In the genomic region with DNA sequence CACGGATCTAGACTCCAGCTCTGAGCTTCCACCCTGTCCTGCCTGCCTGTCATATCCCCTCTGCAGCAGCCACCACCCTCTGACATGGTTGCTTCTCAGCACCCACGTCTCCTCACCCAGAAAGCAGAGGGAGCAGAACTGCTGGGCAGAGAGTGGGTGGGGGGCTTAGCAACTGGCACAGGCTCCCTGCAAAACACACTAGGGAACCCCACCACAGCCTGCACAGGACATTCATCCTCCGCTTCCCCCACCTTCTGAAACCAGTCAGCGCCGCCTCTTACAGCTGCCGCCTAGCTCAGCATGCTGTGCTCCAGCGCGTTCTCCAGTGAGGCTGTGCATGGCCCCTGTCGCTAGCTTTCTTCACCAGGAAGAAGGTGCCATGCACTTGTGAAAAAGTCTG, we compare ENCODE assay signal across 19 mouse cellular contexts. TPM values are rescaled to one million over a fixed set of nuclear protein-coding genes. Genes with fewer than 3 reads are reported as not detected.
DNase-seq lines count a peak whose midpoint lies in the region; ATAC-seq and TF ChIP-seq lines count a peak whose summit lies in the region.
"Had no signal": no experiment of that assay in that cellular context is flagged by ENCODE, and none has a peak within 500 bp of the region (broad histone marks: within the 10 kb centered on the region; RNA-seq: fewer than 3 reads in every experiment).

No protein-coding gene starts in this region.

- H3K9ac ChIP-seq in forebrain, embryonic 16.5 days (replicated peaks; ENCODE audit: low read depth, low read length): peak overlapping the region; percentile 25; the same call in 1 of the 2 replicates
- H3K9ac ChIP-seq in forebrain, embryonic 11.5 days (ENCODE audit: low read length): no peak overlapping the region
- H3K9ac ChIP-seq in neural tube, embryonic 11.5 days (ENCODE audit: low read length): 0 out of 2 replicates have a peak overlapping the region, but pooled peaks have one; percentile 10
- H3K9ac ChIP-seq in midbrain, embryonic 11.5 days (ENCODE audit: low read length): no peak overlapping the region

- no peak overlapping the region for H3K27ac ChIP-seq in forebrain, embryonic 16.5 days (ENCODE audit: low read length)
- H3K27ac ChIP-seq in forebrain, embryonic 11.5 days (ENCODE audit: low read depth, low read length): no peak overlapping the region
- no peak overlapping the region for H3K27ac ChIP-seq in neural tube, embryonic 11.5 days (ENCODE audit: low read depth, low read length)
- no peak overlapping the region for H3K27ac ChIP-seq in midbrain, embryonic 11.5 days (ENCODE audit: low read depth, low read length)
- no peak overlapping the region for H3K27ac ChIP-seq in olfactory bulb, adult 2 months (ENCODE audit: insufficient read depth, low read depth, low read length)
- H3K27ac ChIP-seq: heart, adult 2 months had no signal

- peaks cover 36% of the 10 kb centered on the region for H3K4me1 ChIP-seq in forebrain, embryonic 16.5 days (replicated peaks; ENCODE audit: control insufficient read depth, insufficient read depth, low read length)
- H3K4me1 ChIP-seq in forebrain, embryonic 11.5 days (replicated peaks; ENCODE audit: control insufficient read depth, insufficient read depth, low read length): peaks cover 5% of the 10 kb centered on the region; the same call in 1 of the 2 replicates
- H3K4me1 ChIP-seq in neural tube, embryonic 11.5 days (ENCODE audit: control insufficient read depth, insufficient read depth, low read length): 0 out of 2 replicates have a peak, but pooled peaks cover 5% of the 10 kb centered on the region
- peaks cover 8% of the 10 kb centered on the region; the same call in 1 of the 2 replicates for H3K4me1 ChIP-seq in midbrain, embryonic 11.5 days (ENCODE audit: control insufficient read depth, insufficient read depth, low read length)
- peaks cover 44% of the 10 kb centered on the region for H3K4me1 ChIP-seq in olfactory bulb, adult 2 months (ENCODE audit: control insufficient read depth, insufficient read depth, low read length)

- 78% methylated on average over 9 of the region's 9 CpGs for WGBS in forebrain, embryonic 16.5 days
- WGBS in forebrain, embryonic 11.5 days: 86% methylated on average over 9 of the region's 9 CpGs
- WGBS in neural tube, embryonic 11.5 days: 74% methylated on average over 9 of the region's 9 CpGs
- 84% methylated on average over 9 of the region's 9 CpGs for WGBS in midbrain, embryonic 11.5 days
- WGBS in olfactory bulb, adult 2 months: 27% methylated on average over 9 of the region's 9 CpGs

- no peak overlapping the region; the same call in 1 of the 2 replicates for H3K4me2 ChIP-seq in forebrain, embryonic 16.5 days (ENCODE audit: low read length)
- no peak overlapping the region for H3K4me2 ChIP-seq in forebrain, embryonic 11.5 days (ENCODE audit: low read depth, low read length, severe bottlenecking)
- H3K4me2 ChIP-seq in neural tube, embryonic 11.5 days (ENCODE audit: low read depth): no peak overlapping the region
- no peak overlapping the region for H3K4me2 ChIP-seq in midbrain, embryonic 11.5 days
- H3K4me2 ChIP-seq: liver, embryonic 11.5 days had no signal

- no peak overlapping the region for H3K4me3 ChIP-seq in forebrain, embryonic 16.5 days (replicated peaks; ENCODE audit: low read length)
- no peak overlapping the region for H3K4me3 ChIP-seq in forebrain, embryonic 11.5 days (ENCODE audit: low read depth, low read length)
- no peak overlapping the region for H3K4me3 ChIP-seq in neural tube, embryonic 11.5 days (ENCODE audit: low read depth, low read length)
- no peak overlapping the region for H3K4me3 ChIP-seq in midbrain, embryonic 11.5 days (ENCODE audit: low read depth, low read length)
- peak overlapping the region; percentile 1; the same call in 1 of the 2 replicates for H3K4me3 ChIP-seq in olfactory bulb, adult 2 months (ENCODE audit: insufficient read depth, low read depth, low read length)
- H3K4me3 ChIP-seq: heart, adult 2 months; megakaryocyte, embryonic 14.5 days had no signal

- H3K36me3 ChIP-seq in forebrain, embryonic 16.5 days (ENCODE audit: control insufficient read depth, insufficient read depth): peaks cover 29% of the 10 kb centered on the region
- H3K36me3 ChIP-seq in forebrain, embryonic 11.5 days (ENCODE audit: control insufficient read depth, insufficient read depth, low read length): peaks cover 4% of the 10 kb centered on the region; the same call in 1 of the 2 replicates
- peaks cover 6% of the 10 kb centered on the region for H3K36me3 ChIP-seq in neural tube, embryonic 11.5 days (ENCODE audit: control insufficient read depth, insufficient read depth, low read length)
- H3K36me3 ChIP-seq in midbrain, embryonic 11.5 days (ENCODE audit: control insufficient read depth, insufficient read depth, low read length): peaks cover 10% of the 10 kb centered on the region
- H3K36me3 ChIP-seq: G1E had no signal

- H3K27me3 ChIP-seq in forebrain, embryonic 16.5 days (replicated peaks; ENCODE audit: control insufficient read depth, insufficient read depth, low read length): no peaks in the 10 kb centered on the region
- H3K27me3 ChIP-seq in forebrain, embryonic 11.5 days (ENCODE audit: control insufficient read depth, insufficient read depth, low read length): no peaks in the 10 kb centered on the region
- H3K27me3 ChIP-seq in neural tube, embryonic 11.5 days (ENCODE audit: control insufficient read depth, insufficient read depth, low read length): no peaks in the 10 kb centered on the region
- no peaks in the 10 kb centered on the region for H3K27me3 ChIP-seq in midbrain, embryonic 11.5 days (ENCODE audit: control insufficient read depth, insufficient read depth, low read length)

- no peak for TF ChIP-seq POLR2A in olfactory bulb, adult 2 months (IDR thresholded peaks at IDR 0.05; ENCODE audit: insufficient read depth, low read depth, low read length)

- DNase-seq in forebrain, embryonic 11.5 days (ENCODE audit: low spot score): no peak
- DNase-seq in neural tube, embryonic 11.5 days (ENCODE audit: low spot score): no peak
- no peak for DNase-seq in neural tube, embryonic 10.5 days (ENCODE audit: extremely low spot score, low spot score)
- DNase-seq in midbrain, embryonic 11.5 days (ENCODE audit: low spot score, missing footprints): peak; percentile 68
- DNase-seq in gastrocnemius, adult 18-20 months (ENCODE audit: low spot score): no peak
- DNase-seq: adrenal gland, postnatal 25 days; heart, adult 2 months; kidney, postnatal 25 days; thymus, adult 2 months had no signal

- no peak for ATAC-seq in forebrain, embryonic 16.5 days
- ATAC-seq in forebrain, embryonic 11.5 days (replicated peaks; ENCODE audit: low FRiP score): no peak
- ATAC-seq in neural tube, embryonic 11.5 days (ENCODE audit: insufficient read depth, low FRiP score, low TSS enrichment): no peak
- ATAC-seq in midbrain, embryonic 11.5 days (ENCODE audit: low FRiP score): no peak
- ATAC-seq: intestine, postnatal 0 days had no signal

- no peak for TF ChIP-seq CTCF in olfactory bulb, adult 2 months (IDR thresholded peaks at IDR 0.05; ENCODE audit: insufficient read depth, low read depth, low read length)

- H3K9me3 ChIP-seq in forebrain, embryonic 16.5 days (ENCODE audit: control insufficient read depth, low read length): no peaks in the 10 kb centered on the region
- no peaks in the 10 kb centered on the region for H3K9me3 ChIP-seq in forebrain, embryonic 11.5 days (ENCODE audit: control insufficient read depth, low read length)
- no peaks in the 10 kb centered on the region for H3K9me3 ChIP-seq in neural tube, embryonic 11.5 days (ENCODE audit: control insufficient read depth, low read length)
- H3K9me3 ChIP-seq in midbrain, embryonic 11.5 days (ENCODE audit: control insufficient read depth, low read length): no peaks in the 10 kb centered on the region

RNA-seq across cellular contexts. Expression of a gene that starts 5.3 kb away (rescaled TPM):
- polyA plus RNA-seq in forebrain, embryonic 16.5 days (2015; fragmentation: Nextera tagmentation; extraction: Ambion mirVana): 41.1 and 43.8 TPM in 2 replicates
- polyA plus RNA-seq in forebrain, embryonic 11.5 days (2014; fragmentation: Nextera tagmentation; extraction: Ambion mirVana): 50.7 and 54.1 TPM in 2 replicates
- polyA plus RNA-seq in neural tube, embryonic 11.5 days (2014; fragmentation: Nextera tagmentation; extraction: Ambion mirVana): 39.2 and 46.3 TPM in 2 replicates
- polyA plus RNA-seq in midbrain, embryonic 11.5 days (2014; fragmentation: Nextera tagmentation; extraction: Ambion mirVana): 35.4 and 48.3 TPM in 2 replicates
- not detected in 2 replicates for polyA plus RNA-seq in olfactory bulb, adult 2 months (2012; ENCODE audit: insufficient read depth, insufficient read length, low replicate concordance, missing spikeins)
- under 1 TPM; 0.30 to 0.40 TPM for total RNA-seq in gastrocnemius, adult 18-20 months (2021)
- polyA plus RNA-seq: G1E had no signal

RNA-seq across cellular contexts. Expression of a gene that starts 33.5 kb away (rescaled TPM):
- 0.09 and 0.17 TPM in 2 replicates for polyA plus RNA-seq in forebrain, embryonic 16.5 days (2015; fragmentation: Nextera tagmentation; extraction: Ambion mirVana)
- polyA plus RNA-seq in forebrain, embryonic 11.5 days (2014; fragmentation: Nextera tagmentation; extraction: Ambion mirVana): 0.29 TPM in 1 of 2 replicates, not detected in the other
- polyA plus RNA-seq in neural tube, embryonic 11.5 days (2014; fragmentation: Nextera tagmentation; extraction: Ambion mirVana): 0.20 TPM in 2 replicates
- not detected in 2 replicates for polyA plus RNA-seq in midbrain, embryonic 11.5 days (2014; fragmentation: Nextera tagmentation; extraction: Ambion mirVana)
- not detected in 2 replicates for polyA plus RNA-seq in olfactory bulb, adult 2 months (2012; ENCODE audit: insufficient read depth, insufficient read length, low replicate concordance, missing spikeins)
- not detected for total RNA-seq in gastrocnemius, adult 18-20 months (2021)
- total RNA-seq: G1E; gastrocnemius, adult 8-10 months; heart, postnatal 25 days; layer of hippocampus, postnatal 36 days had no signal
- polyA plus RNA-seq: G1E; thymus, adult 2 months had no signal

RNA-seq across cellular contexts. Expression of a gene that starts 46.5 kb away (rescaled TPM):
- 30.1 and 37.6 TPM in 2 replicates for polyA plus RNA-seq in forebrain, embryonic 16.5 days (2015; fragmentation: Nextera tagmentation; extraction: Ambion mirVana)
- 32.9 and 35.4 TPM in 2 replicates for polyA plus RNA-seq in forebrain, embryonic 11.5 days (2014; fragmentation: Nextera tagmentation; extraction: Ambion mirVana)
- 30.9 and 31.0 TPM in 2 replicates for polyA plus RNA-seq in neural tube, embryonic 11.5 days (2014; fragmentation: Nextera tagmentation; extraction: Ambion mirVana)
- polyA plus RNA-seq in midbrain, embryonic 11.5 days (2014; fragmentation: Nextera tagmentation; extraction: Ambion mirVana): 28.5 and 31.9 TPM in 2 replicates
- polyA plus RNA-seq in olfactory bulb, adult 2 months (2012; ENCODE audit: insufficient read depth, insufficient read length, low replicate concordance, missing spikeins): not detected in 2 replicates
- 1 to 10 TPM; 6.9 to 7.1 TPM for total RNA-seq in gastrocnemius, adult 18-20 months (2021)

RNA-seq across cellular contexts. Expression of a gene that starts 46.5 kb away (rescaled TPM):
- polyA plus RNA-seq in forebrain, embryonic 16.5 days (2015; fragmentation: Nextera tagmentation; extraction: Ambion mirVana): 52.6 and 62.5 TPM in 2 replicates
- polyA plus RNA-seq in forebrain, embryonic 11.5 days (2014; fragmentation: Nextera tagmentation; extraction: Ambion mirVana): 46.1 and 52.2 TPM in 2 replicates
- polyA plus RNA-seq in neural tube, embryonic 11.5 days (2014; fragmentation: Nextera tagmentation; extraction: Ambion mirVana): 58.8 and 64.4 TPM in 2 replicates
- 46.0 and 46.8 TPM in 2 replicates for polyA plus RNA-seq in midbrain, embryonic 11.5 days (2014; fragmentation: Nextera tagmentation; extraction: Ambion mirVana)
- not detected in 2 replicates for polyA plus RNA-seq in olfactory bulb, adult 2 months (2012; ENCODE audit: insufficient read depth, insufficient read length, low replicate concordance, missing spikeins)
- 1 to 10 TPM; 4.3 to 5.0 TPM for total RNA-seq in gastrocnemius, adult 18-20 months (2021)

RNA-seq across cellular contexts. Expression of a gene that starts 59.9 kb away (rescaled TPM):
- polyA plus RNA-seq in forebrain, embryonic 16.5 days (2015; fragmentation: Nextera tagmentation; extraction: Ambion mirVana): 0.43 and 1.3 TPM in 2 replicates
- not detected in 2 replicates for polyA plus RNA-seq in forebrain, embryonic 11.5 days (2014; fragmentation: Nextera tagmentation; extraction: Ambion mirVana)
- 0.16 TPM in 1 of 2 replicates, not detected in the other for polyA plus RNA-seq in neural tube, embryonic 11.5 days (2014; fragmentation: Nextera tagmentation; extraction: Ambion mirVana)
- polyA plus RNA-seq in midbrain, embryonic 11.5 days (2014; fragmentation: Nextera tagmentation; extraction: Ambion mirVana): not detected in 2 replicates
- polyA plus RNA-seq in olfactory bulb, adult 2 months (2012; ENCODE audit: insufficient read depth, insufficient read length, low replicate concordance, missing spikeins): not detected in 2 replicates
- not detected for total RNA-seq in gastrocnemius, adult 18-20 months (2021)
- total RNA-seq: adrenal gland, postnatal 25 days; gastrocnemius, adult 8-10 months; heart, adult 2 months; heart, postnatal 25 days; layer of hippocampus, postnatal 36 days had no signal
- polyA plus RNA-seq: G1E; heart, adult 2 months; intestine, postnatal 0 days; liver, embryonic 11.5 days; lung, embryonic 16.5 days had no signal

Comparison
In these comparisons a context has a peak if more than half of its experiments do, and no peak if none do; other contexts are left out.
1. H3K9ac ChIP-seq: peak in forebrain, embryonic 16.5 days (single experiment) and neural tube, embryonic 11.5 days (single experiment); none in forebrain, embryonic 11.5 days (single experiment) and midbrain, embryonic 11.5 days (single experiment).
2. RNA of a gene that starts 5.3 kb away (polyA plus RNA-seq): 50.7 to 54.1 TPM in forebrain, embryonic 11.5 days, 35.4 to 48.3 TPM in midbrain, embryonic 11.5 days, 39.2 to 46.3 TPM in neural tube, embryonic 11.5 days and 41.1 to 43.8 TPM in forebrain, embryonic 16.5 days; not detected in olfactory bulb, adult 2 months; every median in the first group is over 10 times any median in the second.